Mouse (Mus musculus) heart, embryonic 11.5 days (tissue): ENCODE measurements around the gene Dgkb. TPM values are rescaled to one million over a fixed set of nuclear protein-coding genes. Genes with fewer than 3 reads are reported as not detected.
A peak's percentile ranks its signal among the peaks of the same experiment; 100 is the strongest.

Experiments used
- ATAC-seq: fragments of 200-750 bp; cut with Nextera tagmentation; replicated peaks from 2 replicates; pipeline ENCODE4 v1.8.0; 2017; ENCODE audit warnings: moderate library complexity; ENCODE audit not compliant: insufficient number of reproducible peaks, low FRiP score, low TSS enrichment
- H3K27ac ChIP-seq: fragments of 300-500 bp; sonication (generic); 2 replicates; pipeline ENCODE4 v1.5.1; 2014; ENCODE audit warnings: mild to moderate bottlenecking, low read depth, low read length
- H3K27me3 ChIP-seq: fragments of 300-500 bp; sonication (generic); 2 replicates; pipeline ENCODE4 v1.6.1; 2014; ENCODE audit warnings: mild to moderate bottlenecking, low read length, mixed read lengths; ENCODE audit not compliant: control insufficient read depth, insufficient read depth
- H3K36me3 ChIP-seq: fragments of 300-500 bp; sonication (generic); 2 replicates; pipeline ENCODE4 v1.6.1; 2014; ENCODE audit warnings: mild to moderate bottlenecking, low read length, moderate library complexity, mixed read lengths; ENCODE audit not compliant: control insufficient read depth, insufficient read depth
- H3K4me1 ChIP-seq: fragments of 300-500 bp; sonication (generic); 2 replicates; pipeline ENCODE4 v1.6.1; 2014; ENCODE audit warnings: low read length; ENCODE audit not compliant: control insufficient read depth, insufficient read depth
- H3K4me2 ChIP-seq: fragments of 300-500 bp; sonication (generic); 2 replicates; pipeline ENCODE4 v1.6.1; 2014; ENCODE audit warnings: mild to moderate bottlenecking, moderate library complexity
- H3K4me3 ChIP-seq: fragments of 300-500 bp; sonication (generic); 2 replicates; pipeline ENCODE4 v1.5.1; 2014; ENCODE audit warnings: low read depth, low read length
- H3K9ac ChIP-seq: fragments of 300-500 bp; sonication (generic); 2 replicates; pipeline ENCODE4 v1.6.1; 2014; ENCODE audit warnings: mild to moderate bottlenecking, low read depth, low read length, moderate library complexity
- H3K9me3 ChIP-seq: fragments of 300-500 bp; sonication (generic); replicated peaks from 2 replicates; pipeline ENCODE4 v1.6.1; 2016; ENCODE audit warnings: low read length; ENCODE audit not compliant: control insufficient read depth
- WGBS: fragments of 180-500 bp; shearing (Covaris S2); extraction: QIAGEN DNeasy Blood & Tissue Kit; methylation state at CpG from one replicate; pipeline ENCODE4 v1.1.7; 2014; ENCODE audit not compliant: insufficient replicate concordance; 5-methylcytosine and 5-hydroxymethylcytosine counted together
- polyA plus RNA-seq: library from polyadenylated mRNA; unstranded; fragments of >200 nt; fragmentation: Nextera tagmentation; extraction: Ambion mirVana; gene quantifications from 2 replicates; pipeline ENCODE4 v1.2.1, GENCODE M21; 2014

The Dgkb gene
- 0.13 TPM in 1 of 2 replicates, not detected in the other for polyA plus RNA-seq

DNA sequence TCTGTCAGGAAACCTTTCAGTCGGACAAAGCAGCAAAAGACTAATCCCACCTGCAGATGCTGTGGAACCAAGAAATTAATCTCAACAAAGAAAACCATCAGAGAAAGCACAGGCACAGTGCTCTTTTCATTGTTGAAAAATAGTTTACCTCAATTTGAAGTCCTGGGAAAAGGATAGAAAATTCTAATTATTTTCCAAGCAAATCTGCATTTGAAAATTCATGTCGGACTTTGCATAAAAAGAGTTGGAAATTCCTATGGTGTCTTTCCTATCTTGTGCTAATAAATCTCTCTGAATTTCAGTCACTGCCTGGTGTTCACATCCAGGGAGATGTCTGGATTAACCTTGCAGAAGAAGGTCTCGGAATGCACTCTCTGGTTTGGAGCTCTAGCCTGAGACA is at the start of gene Dgkb:
Gene Dgkb (plus strand): TSS at position 301 of the 400 bp plus-strand sequence.
- ATAC-seq: no peak
- Histone ChIP-seq H3K36me3 (no peaks in the 10 kb centered on the region), H3K4me3 (no peak within 1 kb of the TSS), H3K4me2 (no peak within 1 kb of the TSS), H3K9ac (no peak within 1 kb of the TSS), H3K27ac (no peak within 1 kb of the TSS), H3K27me3 (no peaks in the 10 kb centered on the region), H3K4me1 (no peaks in the 10 kb centered on the region), H3K9me3 (no peaks in the 10 kb centered on the region)
- WGBS: 66% methylated on average over 3 of the region's 3 CpGs

- H3K4me3 ChIP-seq: no peak overlapping the region
- H3K9me3 ChIP-seq: no peaks in the 10 kb centered on the region
- no peak overlapping the region for H3K4me2 ChIP-seq
- H3K27ac ChIP-seq: no peak overlapping the region
- no peak overlapping the region for H3K9ac ChIP-seq
- H3K27me3 ChIP-seq: no peaks in the 10 kb centered on the region
- H3K4me1 ChIP-seq: no peaks in the 10 kb centered on the region
- WGBS: 61% methylated on average over 1 of the region's 1 CpGs
- no peaks in the 10 kb centered on the region for H3K36me3 ChIP-seq
- ATAC-seq: no peak
Measured at GRCm38 (mm10) chr12:37769844-37770243, 47.7 kb upstream of the Dgkb start.

- H3K36me3 ChIP-seq: no peaks in the 10 kb centered on the region
- no peaks in the 10 kb centered on the region for H3K4me1 ChIP-seq
- peak overlapping the region; percentile 45 for H3K4me2 ChIP-seq
- H3K27ac ChIP-seq: no peak overlapping the region
- WGBS: 18% methylated on average over 8 of the region's 8 CpGs
- no peak overlapping the region for H3K9ac ChIP-seq
- H3K9me3 ChIP-seq: no peaks in the 10 kb centered on the region
- no peaks in the 10 kb centered on the region for H3K27me3 ChIP-seq
- H3K4me3 ChIP-seq: no peak overlapping the region
- ATAC-seq: no peak
Measured at GRCm38 (mm10) chr12:37773681-37774357, 43.7 kb upstream of the Dgkb start.

GRCm38 (mm10) chr12:37774591-37774990 is 42.9 kb upstream of the Dgkb start:
- WGBS: 33% methylated on average over 2 of the region's 2 CpGs
- Histone ChIP-seq H3K4me3 (no peak overlapping the region), H3K27ac (no peak overlapping the region), H3K27me3 (no peaks in the 10 kb centered on the region), H3K9ac (no peak overlapping the region), H3K4me2 (no peak overlapping the region), H3K36me3 (no peaks in the 10 kb centered on the region), H3K4me1 (no peaks in the 10 kb centered on the region), H3K9me3 (no peaks in the 10 kb centered on the region)
- ATAC-seq: no peak

GRCm38 (mm10) chr12:37796265-37796928 is 21.1 kb upstream of the Dgkb start:
- Histone ChIP-seq H3K36me3 (no peaks in the 10 kb centered on the region), H3K9ac (no peak overlapping the region), H3K4me3 (no peak overlapping the region), H3K27me3 (no peaks in the 10 kb centered on the region), H3K27ac (no peak overlapping the region), H3K4me2 (no peak overlapping the region), H3K4me1 (no peaks in the 10 kb centered on the region), H3K9me3 (no peaks in the 10 kb centered on the region)
- ATAC-seq: no peak
- WGBS: 79% methylated on average over 4 of the region's 4 CpGs

DNA sequence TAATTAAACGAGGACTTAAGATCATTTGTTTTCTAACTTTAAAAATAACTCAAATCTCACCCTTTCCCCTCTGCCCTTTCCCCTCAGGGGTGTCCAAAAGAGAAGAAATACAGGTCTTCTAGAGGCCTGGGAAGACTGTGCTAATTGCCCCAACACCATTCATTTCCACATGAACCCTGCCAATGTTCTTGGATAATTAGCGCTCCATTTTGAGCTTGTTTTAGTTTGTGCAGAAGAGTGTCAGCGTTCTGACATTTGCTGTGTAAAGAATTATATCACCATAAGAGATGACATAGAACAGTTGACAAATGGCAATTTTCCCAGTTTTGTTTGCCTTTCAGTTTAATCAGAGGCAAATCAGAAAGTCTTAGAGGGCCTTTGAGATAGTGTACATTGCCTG is 3.4 kb upstream of the Dgkb start:
- Histone ChIP-seq H3K4me3 (no peak overlapping the region), H3K9ac (no peak overlapping the region), H3K27ac (no peak overlapping the region), H3K27me3 (no peaks in the 10 kb centered on the region), H3K4me1 (no peaks in the 10 kb centered on the region), H3K4me2 (no peak overlapping the region), H3K36me3 (no peaks in the 10 kb centered on the region), H3K9me3 (no peaks in the 10 kb centered on the region)
- 76% methylated on average over 3 of the region's 3 CpGs for WGBS
- no peak for ATAC-seq

GRCm38 (mm10) chr12:37821052-37821810 is 3.7 kb downstream of the Dgkb start:
- H3K9ac ChIP-seq: no peak overlapping the region
- H3K27me3 ChIP-seq: no peaks in the 10 kb centered on the region
- WGBS: 66% methylated on average over 8 of the region's 8 CpGs
- H3K36me3 ChIP-seq: no peaks in the 10 kb centered on the region
- H3K27ac ChIP-seq: no peak overlapping the region
- H3K9me3 ChIP-seq: no peaks in the 10 kb centered on the region
- ATAC-seq: no peak
- no peaks in the 10 kb centered on the region for H3K4me1 ChIP-seq
- H3K4me2 ChIP-seq: no peak overlapping the region
- no peak overlapping the region for H3K4me3 ChIP-seq

- H3K27ac ChIP-seq: no peak overlapping the region
- H3K4me1 ChIP-seq: 0 out of 2 replicates have a peak, but pooled peaks cover 3% of the 10 kb centered on the region
- peak overlapping the region; percentile 86 for H3K4me2 ChIP-seq
- 2% methylated on average over 26 of the region's 26 CpGs for WGBS
- H3K9ac ChIP-seq: peak overlapping the region; percentile 16; the same call in 1 of the 2 replicates
- H3K36me3 ChIP-seq: no peaks in the 10 kb centered on the region
- H3K4me3 ChIP-seq: peak overlapping the region; percentile 42
- no peaks in the 10 kb centered on the region for H3K9me3 ChIP-seq
- ATAC-seq: no peak
- no peaks in the 10 kb centered on the region for H3K27me3 ChIP-seq
Measured at GRCm38 (mm10) chr12:37880042-37881017, 62.8 kb downstream of the Dgkb start.
